8 mouse cellular contexts compared by ENCODE assay signal in genomic region chr4:141278154-141278553, GRCm38 (mm10). TPM values are rescaled to one million over a fixed set of nuclear protein-coding genes. Genes with fewer than 3 reads are reported as not detected.
A peak's percentile ranks its signal among the peaks of the same experiment; 100 is the strongest.
DNase-seq lines count a peak whose midpoint lies in the region; ATAC-seq and TF ChIP-seq lines count a peak whose summit lies in the region.

No protein-coding gene starts in this region.

- no peak overlapping the region for H3K4me3 ChIP-seq in spleen, adult 2 months (ENCODE audit: extremely low read depth, insufficient read depth, insufficient read length)
- H3K4me3 ChIP-seq in kidney, adult 2 months (ENCODE audit: insufficient read depth, low read depth, low read length), result peak overlapping the region; percentile 16; the same call in 1 of the 2 replicates
- H3K4me3 ChIP-seq in lung, embryonic 14.5 days (ENCODE audit: low read depth, low read length), result 0 out of 2 replicates have a peak overlapping the region, but pooled peaks have one; percentile 2
- H3K4me3 ChIP-seq in stomach, postnatal 0 days (ENCODE audit: low read depth, low read length), result no peak overlapping the region

- H3K27me3 ChIP-seq in spleen, adult 2 months (ENCODE audit: control insufficient read depth, insufficient read depth, low read length), result no peaks in the 10 kb centered on the region
- no peaks in the 10 kb centered on the region for H3K27me3 ChIP-seq in kidney, adult 2 months (replicated peaks; ENCODE audit: control insufficient read depth, insufficient read depth, low read length)
- no peaks in the 10 kb centered on the region for H3K27me3 ChIP-seq in lung, embryonic 14.5 days (ENCODE audit: insufficient read depth, low read length)
- no peaks in the 10 kb centered on the region for H3K27me3 ChIP-seq in stomach, postnatal 0 days (ENCODE audit: control insufficient read depth, insufficient read depth, low read length)

- H3K4me2 ChIP-seq in lung, embryonic 14.5 days, result peak overlapping the region; percentile 44
- peak overlapping the region; percentile 28 for H3K4me2 ChIP-seq in stomach, postnatal 0 days (replicated peaks; ENCODE audit: low read depth)

- peaks cover 6% of the 10 kb centered on the region; the same call in 1 of the 2 replicates for H3K4me1 ChIP-seq in spleen, adult 2 months (ENCODE audit: control insufficient read depth, insufficient read depth, insufficient read length)
- peaks cover 22% of the 10 kb centered on the region for H3K4me1 ChIP-seq in kidney, adult 2 months (ENCODE audit: control insufficient read depth, insufficient read depth, low read length)
- peaks cover 19% of the 10 kb centered on the region for H3K4me1 ChIP-seq in lung, embryonic 14.5 days (ENCODE audit: insufficient read depth)
- peaks cover 8% of the 10 kb centered on the region for H3K4me1 ChIP-seq in stomach, postnatal 0 days (replicated peaks; ENCODE audit: control insufficient read depth, insufficient read depth)

- no peak for TF ChIP-seq CTCF in spleen, adult 2 months (IDR thresholded peaks at IDR 0.05; ENCODE audit: extremely low read depth, insufficient read depth, insufficient read length, insufficient replicate concordance)
- no peak for TF ChIP-seq CTCF in kidney, adult 2 months (conservative IDR thresholded peaks at IDR 0.05; ENCODE audit: insufficient read depth, insufficient read length, low read depth, low read length)
- peak; percentile 31; the same call in 1 of the 2 replicates for TF ChIP-seq CTCF in lung, embryonic 14.5 days (IDR thresholded peaks at IDR 0.05; ENCODE audit: low read depth)
- peak; percentile 59 for TF ChIP-seq CTCF in stomach, postnatal 0 days (IDR thresholded peaks at IDR 0.05; ENCODE audit: low read depth)

- no peak for DNase-seq in spleen, adult 2 months (ENCODE audit: low read depth in 1 of 2, low spot score in 2 of 2)
- no peak for DNase-seq in spleen, postnatal 4 days (ENCODE audit: low spot score in 2 of 2)
- DNase-seq in heart, adult 9 months (ENCODE audit: low spot score in 2 of 2), result peak; percentile 94 to 95
- peak; percentile 94 for DNase-seq in kidney, adult 2 months
- DNase-seq in lung, embryonic 14.5 days, result peak; percentile 82
- peak; percentile 88 for DNase-seq in stomach, postnatal 0 days (ENCODE audit: low spot score)
- DNase-seq in right cerebral cortex, postnatal 25 days, result no peak

- peak overlapping the region; percentile 43 for H3K27ac ChIP-seq in spleen, adult 2 months (ENCODE audit: insufficient read depth, low read length)
- H3K27ac ChIP-seq in kidney, adult 2 months (ENCODE audit: insufficient read depth, low read depth, low read length), result peak overlapping the region; percentile 85
- peak overlapping the region; percentile 88 for H3K27ac ChIP-seq in lung, embryonic 14.5 days (ENCODE audit: low read depth)
- H3K27ac ChIP-seq in stomach, postnatal 0 days (replicated peaks), result peak overlapping the region; percentile 88

- WGBS in spleen, adult 2 months, result 62% methylated on average over 7 of the region's 7 CpGs
- WGBS in kidney, adult 2 months, result 31% methylated on average over 7 of the region's 7 CpGs
- WGBS in lung, embryonic 14.5 days, result 17% methylated on average over 7 of the region's 7 CpGs
- whole genome bisulfite sequencing in stomach, postnatal 0 days, result 10% methylated on average over 7 of the region's 7 CpGs

- no peak for TF ChIP-seq POLR2A in spleen, adult 2 months (IDR thresholded peaks at IDR 0.05; ENCODE audit: low read depth, low read length)
- TF ChIP-seq POLR2A in kidney, adult 2 months (IDR thresholded peaks at IDR 0.05; ENCODE audit: low read depth, low read length), result no peak

- ATAC-seq in lung, embryonic 14.5 days (ENCODE audit: insufficient read depth), result peak; percentile 77
- ATAC-seq in stomach, postnatal 0 days (ENCODE audit: low FRiP score, low TSS enrichment), result peak; percentile 86
- no peak for ATAC-seq in inflammation-experienced regulatory T-cells, adult 6 months

- H3K9me3 ChIP-seq in lung, embryonic 14.5 days (ENCODE audit: low read depth, low read length), result no peaks in the 10 kb centered on the region
- no peaks in the 10 kb centered on the region for H3K9me3 ChIP-seq in stomach, postnatal 0 days (ENCODE audit: control insufficient read depth, low read length)

- no peaks in the 10 kb centered on the region for H3K36me3 ChIP-seq in spleen, adult 2 months (ENCODE audit: control insufficient read depth, insufficient read depth, low read length)
- H3K36me3 ChIP-seq in kidney, adult 2 months (ENCODE audit: control insufficient read depth, insufficient read depth, low read length), result no peaks in the 10 kb centered on the region
- no peaks in the 10 kb centered on the region for H3K36me3 ChIP-seq in lung, embryonic 14.5 days (ENCODE audit: insufficient read depth)
- no peaks in the 10 kb centered on the region for H3K36me3 ChIP-seq in stomach, postnatal 0 days (ENCODE audit: control insufficient read depth, insufficient read depth, low read length)

- peak overlapping the region; percentile 2; the same call in 1 of the 2 replicates for H3K9ac ChIP-seq in lung, embryonic 14.5 days
- H3K9ac ChIP-seq in stomach, postnatal 0 days (ENCODE audit: low read length), result no peak overlapping the region; the same call in 1 of the 2 replicates

- no peak for TF ChIP-seq EP300 in stomach, postnatal 0 days (optimal IDR thresholded peaks at IDR 0.05)

RNA-seq across cellular contexts. Expression of gene Epha2, which starts 22.9 kb away (rescaled TPM):
- 8.0 and 9.8 TPM in 2 replicates for polyA plus RNA-seq in spleen, adult 2 months (2012; rRNA removed)
- polyA plus RNA-seq in kidney, adult 2 months (2012; rRNA removed), result 8.1 and 9.6 TPM in 2 replicates
- 6.9 and 7.6 TPM in 2 replicates for polyA plus RNA-seq in lung, embryonic 14.5 days (2014; fragmentation: Nextera tagmentation; extraction: Ambion mirVana)
- polyA plus RNA-seq in stomach, postnatal 0 days (2015; fragmentation: Nextera tagmentation; extraction: Ambion mirVana), result 3.9 and 4.9 TPM in 2 replicates
- not detected for polyA plus RNA-seq in inflammation-experienced regulatory T-cells, adult 6 months (2017; shearing (Covaris generic))

RNA-seq across cellular contexts. Expression of gene Arhgef19, which starts 38.9 kb away (rescaled TPM):
- polyA plus RNA-seq in spleen, adult 2 months (2012; rRNA removed), result 0.79 and 1.2 TPM in 2 replicates
- 4.9 and 5.1 TPM in 2 replicates for polyA plus RNA-seq in kidney, adult 2 months (2012; rRNA removed)
- 20.1 and 21.1 TPM in 2 replicates for polyA plus RNA-seq in lung, embryonic 14.5 days (2014; fragmentation: Nextera tagmentation; extraction: Ambion mirVana)
- polyA plus RNA-seq in stomach, postnatal 0 days (2015; fragmentation: Nextera tagmentation; extraction: Ambion mirVana), result 6.6 and 9.2 TPM in 2 replicates
- not detected for polyA plus RNA-seq in inflammation-experienced regulatory T-cells, adult 6 months (2017; shearing (Covaris generic))

Comparison
In these comparisons a context has a peak if more than half of its experiments do, and no peak if none do; other contexts are left out.
1. DNase-seq: peak in heart, adult 9 months (2 of 2), kidney, adult 2 months (single experiment), lung, embryonic 14.5 days (single experiment) and stomach, postnatal 0 days (single experiment); none in spleen, adult 2 months (0 of 2), spleen, postnatal 4 days (0 of 2) and right cerebral cortex, postnatal 25 days (single experiment).
2. H3K4me3 ChIP-seq: peak in kidney, adult 2 months (single experiment) and lung, embryonic 14.5 days (single experiment); none in spleen, adult 2 months (single experiment) and stomach, postnatal 0 days (single experiment).
3. CTCF ChIP-seq: peak in lung, embryonic 14.5 days (single experiment) and stomach, postnatal 0 days (single experiment); none in spleen, adult 2 months (single experiment) and kidney, adult 2 months (single experiment).
4. Peak in every context shown above with its lines, with median percentiles within 50 percentile points of each other: H3K27ac ChIP-seq.